Comparison of ENCODE assay signal across 23 mouse cellular contexts in genomic region chr5:128136818-128137217, GRCm38 (mm10).
DNase-seq lines count a peak whose midpoint lies in the region; ATAC-seq and TF ChIP-seq lines count a peak whose summit lies in the region.
"Had no signal": no experiment of that assay in that cellular context is flagged by ENCODE, and none has a peak within 500 bp of the region (broad histone marks: within the 10 kb centered on the region; RNA-seq: fewer than 3 reads in every experiment).

No protein-coding gene starts in this region.

- no peaks in the 10 kb centered on the region for H3K4me1 ChIP-seq in liver, postnatal 0 days (ENCODE audit: insufficient read depth)
- H3K4me1 ChIP-seq in limb, embryonic 12.5 days (replicated peaks) = peaks cover 8% of the 10 kb centered on the region; the same call in 1 of the 2 replicates
- H3K4me1 ChIP-seq: embryonic facial prominence, embryonic 15.5 days; forebrain, embryonic 10.5 days; hindbrain, embryonic 13.5 days had no signal

- no peak overlapping the region for H3K4me3 ChIP-seq in liver, postnatal 0 days (ENCODE audit: low read depth, low read length)
- no peak overlapping the region for H3K4me3 ChIP-seq in limb, embryonic 12.5 days (replicated peaks)
- H3K4me3 ChIP-seq: embryonic facial prominence, embryonic 15.5 days; erythroblast, embryonic 14.5 days; forebrain, embryonic 10.5 days; gastrocnemius, adult 2 months; heart, adult 2 months; hindbrain, embryonic 13.5 days had no signal

- no peak overlapping the region for H3K4me2 ChIP-seq in liver, postnatal 0 days (ENCODE audit: low read depth, low read length)
- 0 out of 2 replicates have a peak overlapping the region, but pooled peaks have one; percentile 23 for H3K4me2 ChIP-seq in limb, embryonic 12.5 days
- H3K4me2 ChIP-seq: embryonic facial prominence, embryonic 15.5 days; heart, embryonic 11.5 days; hindbrain, embryonic 13.5 days had no signal

- H3K27ac ChIP-seq in liver, postnatal 0 days (ENCODE audit: low read depth) = no peak overlapping the region
- H3K27ac ChIP-seq in limb, embryonic 12.5 days = no peak overlapping the region
- H3K27ac ChIP-seq: embryonic facial prominence, embryonic 15.5 days; forebrain, embryonic 10.5 days; gastrocnemius, adult 2 months; heart, adult 2 months; hindbrain, embryonic 13.5 days; hindbrain, postnatal 0 days had no signal

- 38% methylated on average over 8 of the region's 8 CpGs for WGBS in liver, postnatal 0 days (ENCODE audit: insufficient replicate concordance)
- 56% methylated on average over 8 of the region's 8 CpGs for WGBS in limb, embryonic 12.5 days

- TF ChIP-seq CTCF in liver, postnatal 0 days (IDR thresholded peaks at IDR 0.05; ENCODE audit: low read depth) = no peak

- ATAC-seq in liver, postnatal 0 days = no peak
- peak; percentile 46; the same call in 1 of the 2 replicates for ATAC-seq in granulocyte monocyte progenitor cell, adult 5-6 weeks (replicated peaks; ENCODE audit: poor library complexity, severe bottlenecking)
- no peak for ATAC-seq in limb, embryonic 12.5 days (ENCODE audit: insufficient number of reproducible peaks, insufficient read depth, low FRiP score, low TSS enrichment, low read depth)
- ATAC-seq in megakaryocyte-erythroid progenitor cell, adult 5-6 weeks (replicated peaks; ENCODE audit: low FRiP score, low TSS enrichment, poor library complexity, severe bottlenecking) = peak; percentile 63; the same call in 1 of the 2 replicates
- no peak for ATAC-seq in CD4-positive, CD25-positive, alpha-beta regulatory T cell, adult 4 months
- ATAC-seq: forebrain, embryonic 14.5 days; hindbrain, postnatal 0 days had no signal

- DNase-seq in liver = peak; percentile 4
- DNase-seq in liver, postnatal 0 days = no peak
- no peak for DNase-seq in cerebellum, postnatal 36 days
- DNase-seq: adrenal gland, postnatal 10 days; cerebellum, adult 11-12 months; cerebellum, adult 9-11 months; embryo, embryonic 11 days; gastrocnemius, adult 2 months; gastrocnemius, postnatal 25 days; heart, adult 2 months; heart, postnatal 36 days had no signal

- peaks cover 2% of the 10 kb centered on the region; the same call in 1 of the 2 replicates for H3K9me3 ChIP-seq in liver, postnatal 0 days (ENCODE audit: low read length)
- no peaks in the 10 kb centered on the region for H3K9me3 ChIP-seq in limb, embryonic 12.5 days
- H3K9me3 ChIP-seq: embryonic facial prominence, embryonic 15.5 days; forebrain, embryonic 10.5 days had no signal

- TF ChIP-seq EP300 in liver, postnatal 0 days (IDR thresholded peaks at IDR 0.05; ENCODE audit: low read depth) = no peak

- H3K27me3 ChIP-seq in liver, postnatal 0 days (ENCODE audit: insufficient read depth, low read length) = no peaks in the 10 kb centered on the region
- no peaks in the 10 kb centered on the region for H3K27me3 ChIP-seq in limb, embryonic 12.5 days
- H3K27me3 ChIP-seq: embryonic facial prominence, embryonic 15.5 days; hindbrain, embryonic 13.5 days had no signal

- no peaks in the 10 kb centered on the region for H3K36me3 ChIP-seq in liver, postnatal 0 days (replicated peaks; ENCODE audit: insufficient read depth, low read length)
- H3K36me3 ChIP-seq in limb, embryonic 12.5 days = no peaks in the 10 kb centered on the region
- H3K36me3 ChIP-seq: embryonic facial prominence, embryonic 15.5 days; forebrain, embryonic 10.5 days; G1E; hindbrain, embryonic 13.5 days had no signal

- no peak overlapping the region for H3K9ac ChIP-seq in liver, postnatal 0 days (replicated peaks)
- no peak overlapping the region for H3K9ac ChIP-seq in limb, embryonic 12.5 days (replicated peaks)
- H3K9ac ChIP-seq: embryonic facial prominence, embryonic 15.5 days; hindbrain, embryonic 13.5 days had no signal

Comparison
In these comparisons a context has a peak if more than half of its experiments do, and no peak if none do; other contexts are left out.
1. ATAC-seq: peak in granulocyte monocyte progenitor cell, adult 5-6 weeks (single experiment) and megakaryocyte-erythroid progenitor cell, adult 5-6 weeks (single experiment); none in liver, postnatal 0 days (single experiment), limb, embryonic 12.5 days (single experiment) and CD4-positive, CD25-positive, alpha-beta regulatory T cell, adult 4 months (single experiment).